Mouse (Mus musculus): ENCODE measurements at regions not wholly inside any gene's neighbourhood (a gene's known extent, or its start where the extent isn't known, plus 50 kb on each side); places are given as distances from the start of the nearest gene placed in this dataset.

GRCm38 (mm10) chr8:34363679-34364078 is 252.1 kb upstream of the Gm10131 start:
- TF ChIP-seq CHD2 (IDR thresholded peaks at IDR 0.05; ENCODE audit: low read depth, low read length) = no peak
- TF ChIP-seq ZC3H11A (IDR thresholded peaks at IDR 0.05; ENCODE audit: borderline replicate concordance, low read depth, low read length) = no peak
- TF ChIP-seq HCFC1 (IDR thresholded peaks at IDR 0.05; ENCODE audit: borderline replicate concordance, insufficient read depth, low read length) = no peak
- no peak for TF ChIP-seq MAFK (IDR thresholded peaks at IDR 0.05; ENCODE audit: insufficient read depth, low read depth, low read length)
- no peak for TF ChIP-seq ZNF384 (IDR thresholded peaks at IDR 0.05; ENCODE audit: low read depth, low read length)

Measured in ES-E14 (cell line).